Mouse (Mus musculus): Measurements from ENCODE around the gene Asb18.

Asb18 gene

DNA sequence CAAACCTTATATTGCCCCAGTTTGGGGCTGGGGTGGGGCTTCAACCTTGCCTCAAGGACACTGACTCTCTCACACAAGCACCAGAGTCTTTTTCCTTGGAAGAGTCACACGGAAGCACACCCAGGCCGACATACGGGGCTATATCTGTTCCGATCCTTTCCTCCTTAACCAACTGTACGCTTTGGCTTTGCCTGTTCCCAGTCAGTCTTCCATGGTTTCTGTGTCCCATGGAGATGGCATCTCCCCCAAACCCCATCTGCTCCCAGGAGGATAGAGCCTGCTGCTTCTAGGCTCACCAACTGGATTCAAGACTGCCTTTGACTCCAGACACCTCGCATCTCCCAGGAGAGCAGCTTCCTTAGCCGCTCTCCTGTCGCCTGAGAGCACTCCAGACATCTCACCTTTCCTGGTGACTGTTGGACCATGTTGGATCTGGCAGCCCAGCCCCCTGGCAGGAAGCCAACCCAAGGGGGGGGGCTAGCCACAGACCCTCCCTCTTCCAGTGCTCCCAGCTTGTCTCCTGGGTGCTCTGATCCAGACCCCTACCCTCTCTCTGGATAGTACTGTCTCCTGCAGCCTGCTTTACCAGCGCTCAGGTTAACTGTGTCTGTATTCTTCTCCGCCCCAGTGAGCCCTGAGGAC is 45.3 kb downstream of the Asb18 start:
- no peak for DNase-seq

DNA sequence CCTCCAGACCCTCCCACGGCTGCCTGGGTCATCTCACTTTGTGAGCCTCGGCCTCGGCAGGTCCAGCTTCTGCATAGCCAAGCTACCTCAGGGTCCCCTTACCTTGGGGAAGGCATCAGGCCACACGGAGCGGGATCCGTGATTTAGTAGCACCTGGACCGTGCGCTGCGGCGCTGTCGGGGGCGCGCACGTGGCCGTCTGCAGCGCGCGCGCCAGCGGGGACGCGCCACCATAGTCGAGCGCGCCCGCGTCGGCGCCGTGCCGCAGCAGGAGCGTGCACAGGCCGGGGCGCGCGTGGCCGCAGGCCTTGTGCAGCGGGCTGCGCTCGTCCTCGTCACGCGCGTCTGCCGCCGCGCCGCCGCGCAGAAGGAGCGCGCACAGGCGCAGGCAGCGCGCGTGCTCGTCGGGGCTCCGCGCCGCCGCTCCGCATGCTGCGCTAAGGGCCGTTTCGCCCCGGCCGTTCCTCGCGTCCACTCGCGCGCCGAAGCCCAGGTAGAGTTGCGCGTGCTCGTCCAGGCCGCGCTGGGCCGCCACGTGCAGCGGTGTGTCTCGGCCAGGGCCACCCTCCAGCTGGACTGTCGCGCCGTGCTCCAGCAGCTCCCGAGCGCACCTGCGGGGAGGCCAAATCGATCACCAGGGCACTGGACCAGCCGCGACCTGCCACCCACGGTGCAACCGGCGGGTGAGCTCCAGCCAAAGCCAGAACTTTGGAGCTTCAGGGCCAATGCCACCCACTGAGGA is 46.2 kb downstream of the Asb18 start:
- no peak for DNase-seq

DNA sequence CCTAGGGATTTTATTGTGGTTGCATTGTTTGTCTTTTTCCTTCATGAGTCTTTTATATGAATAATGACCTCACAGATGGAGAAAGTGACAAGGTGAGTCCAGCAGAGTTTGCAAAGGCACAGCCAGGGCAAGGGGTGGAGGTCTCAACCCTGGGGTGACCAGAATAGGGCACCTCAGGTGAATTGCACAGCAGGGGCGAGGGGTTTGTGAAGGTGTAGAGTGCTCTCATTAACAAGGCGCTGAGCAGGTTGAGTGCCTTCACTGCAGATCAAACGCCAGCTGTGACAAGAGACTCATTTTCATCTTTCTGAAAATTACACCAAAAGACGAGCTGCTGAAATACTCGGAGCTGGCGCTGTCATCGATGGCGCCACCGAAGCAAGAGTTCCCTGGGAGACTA is 46.9 kb downstream of the Asb18 start:
- no peak for DNase-seq

DNA sequence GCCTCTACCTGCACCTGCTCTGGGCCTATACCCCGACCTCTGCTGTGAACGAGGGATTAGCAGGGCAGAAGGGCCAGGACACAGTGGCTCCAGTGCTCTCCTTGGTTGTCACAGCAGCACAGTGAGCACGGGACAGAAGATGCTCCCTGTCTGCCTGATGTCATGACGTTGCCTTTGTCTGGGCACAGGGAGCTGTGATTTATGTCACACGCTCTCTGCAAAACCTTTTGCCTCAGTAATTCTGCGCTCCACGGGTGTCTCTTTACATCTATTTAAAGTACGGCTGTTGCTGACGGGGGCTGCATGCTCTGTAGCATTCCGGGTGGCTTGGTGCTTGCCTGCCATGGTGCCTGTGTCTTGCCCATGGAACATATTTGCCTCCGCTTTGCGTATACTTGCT is 50.0 kb downstream of the Asb18 start:
- no peak for DNase-seq

DNA sequence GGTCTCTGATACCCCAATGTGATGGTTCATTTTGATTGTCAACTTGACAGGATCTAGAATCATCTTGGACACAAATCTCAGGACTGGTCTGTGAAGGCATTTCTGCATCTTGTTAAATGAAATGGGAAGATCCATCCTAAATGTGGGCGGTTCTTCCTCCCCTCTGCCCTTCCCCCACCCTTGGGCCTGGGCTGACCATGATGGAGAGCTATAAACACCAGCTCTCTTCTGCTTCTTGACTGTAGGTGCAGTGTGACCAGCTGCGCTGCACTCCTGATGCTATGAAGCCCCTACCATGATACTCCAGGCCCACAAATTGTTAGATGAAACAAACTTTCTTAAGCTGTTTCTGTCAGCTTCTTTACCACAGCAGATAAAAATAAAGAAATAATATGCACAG is 51.2 kb downstream of the Asb18 start:
- no peak for DNase-seq

DNA sequence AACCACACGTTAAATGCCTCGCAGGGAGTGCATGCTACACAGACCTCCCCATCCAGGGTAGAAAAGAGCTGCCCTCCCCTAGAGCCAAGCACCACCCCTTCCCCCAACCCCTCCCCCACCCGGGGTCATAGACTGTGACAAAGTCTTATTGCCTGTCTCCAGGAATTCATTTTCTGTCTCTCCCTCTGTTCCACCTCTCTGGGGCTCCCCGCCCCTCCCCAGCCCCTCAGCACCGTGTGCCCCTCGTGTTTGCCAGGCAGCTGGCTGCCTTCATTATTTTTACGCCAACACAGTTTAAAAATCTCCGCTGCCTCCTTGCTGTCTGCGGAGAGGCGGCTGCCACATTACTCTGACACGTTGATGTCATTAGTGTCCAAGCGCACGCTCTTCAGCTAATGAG is 52.4 kb downstream of the Asb18 start:
- no peak for DNase-seq

DNA sequence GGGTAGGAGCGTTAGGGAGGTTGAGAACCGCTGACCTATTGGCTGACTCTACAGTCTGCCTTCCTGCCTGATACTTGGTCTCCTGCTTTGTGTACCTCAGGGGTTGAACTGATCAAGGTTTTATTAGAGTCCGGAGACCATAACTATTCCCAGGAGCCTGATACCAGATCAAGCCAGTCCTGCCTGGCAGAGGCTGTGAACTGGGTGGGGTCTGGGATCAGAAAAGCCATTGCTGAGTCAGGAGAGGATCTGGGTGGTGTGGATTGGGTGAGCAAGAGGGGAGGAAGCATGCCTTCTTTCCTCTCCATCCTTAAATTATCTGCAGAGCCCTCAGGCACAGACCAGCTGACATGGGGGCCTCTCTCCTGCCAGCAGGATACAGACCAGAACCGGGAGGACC is 55.1 kb downstream of the Asb18 start:
- no peak for DNase-seq

DNA sequence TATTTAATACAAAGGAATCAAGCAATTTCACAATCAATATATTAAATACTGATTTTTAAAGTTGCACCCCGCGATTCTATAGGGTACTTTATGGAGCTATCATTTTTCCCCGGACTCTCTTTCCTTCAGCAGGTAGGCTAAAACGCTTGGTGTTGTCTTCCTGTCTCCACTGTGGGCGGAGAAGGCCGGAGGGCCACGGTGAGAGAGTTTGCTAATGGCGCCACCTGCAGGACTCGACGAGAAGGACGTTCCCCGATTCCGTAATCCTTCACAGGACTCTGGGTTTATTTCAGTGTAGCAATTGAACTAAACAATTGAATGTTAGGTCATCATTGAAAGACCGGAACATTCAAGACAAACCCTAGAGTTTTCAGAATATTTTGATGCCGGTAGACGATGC is 71.3 kb downstream of the Asb18 start:
- DNase-seq = peak; percentile 58 to 84

DNA sequence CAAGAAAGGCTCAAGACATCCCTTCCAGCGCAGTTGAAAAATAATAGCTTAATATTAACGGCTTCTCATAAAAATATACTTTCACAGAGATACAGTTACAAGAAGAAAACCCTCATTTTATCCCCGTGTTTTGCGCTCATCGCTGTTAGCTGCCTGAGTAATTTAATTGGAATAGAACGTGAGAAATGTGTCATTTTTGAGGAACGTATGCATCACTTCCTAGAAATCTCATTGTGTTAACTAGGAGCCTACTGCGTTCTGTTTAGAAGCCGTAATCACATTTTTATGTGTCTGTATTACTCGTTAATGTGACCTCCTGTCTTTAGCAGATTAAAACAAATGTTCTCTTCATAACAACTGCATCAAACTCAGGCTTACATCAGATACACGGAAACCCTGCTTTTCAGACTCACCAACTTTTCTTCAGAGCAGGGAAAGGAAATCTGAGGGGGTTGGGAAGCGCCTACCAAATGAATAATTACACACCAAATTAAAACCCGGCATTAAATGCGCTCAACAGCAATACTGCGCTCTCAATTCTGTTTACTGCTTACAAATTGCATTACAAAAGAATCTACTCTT is 72.0 kb downstream of the Asb18 start:
- no peak for DNase-seq

DNA sequence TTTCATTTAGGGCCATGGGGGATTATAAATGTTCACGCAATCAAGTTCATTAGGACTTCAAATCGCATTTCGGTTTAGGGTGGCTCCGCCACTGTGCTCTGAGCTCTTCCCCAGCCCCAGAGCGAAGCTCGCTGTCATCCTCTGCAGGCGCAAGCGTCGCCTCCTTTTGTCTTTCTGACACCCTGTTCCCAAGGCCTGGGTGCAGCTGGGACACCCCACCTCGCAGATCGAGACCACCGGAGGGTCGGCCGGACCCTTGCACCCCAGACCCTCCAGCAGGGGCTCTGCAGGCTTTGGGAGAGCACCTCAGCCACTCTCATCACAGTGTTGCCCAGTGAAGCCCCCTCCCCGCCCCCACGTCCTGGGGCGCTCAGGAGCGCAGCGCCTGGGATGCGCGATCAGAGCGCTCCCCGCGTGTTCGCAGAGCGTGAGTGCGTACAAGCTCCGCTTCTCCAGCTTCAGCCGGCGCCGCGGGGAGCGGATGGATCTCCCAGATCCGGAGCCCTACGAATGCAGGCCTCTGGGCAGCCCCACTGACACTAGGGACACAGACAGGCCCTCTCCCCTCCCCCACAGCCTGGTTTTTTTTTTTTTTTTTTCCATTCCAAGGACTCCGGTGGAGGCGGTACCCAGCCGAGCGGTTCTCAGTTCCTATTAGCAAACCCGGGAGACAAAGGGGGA is 72.6 kb downstream of the Asb18 start:
- no peak for DNase-seq

DNA sequence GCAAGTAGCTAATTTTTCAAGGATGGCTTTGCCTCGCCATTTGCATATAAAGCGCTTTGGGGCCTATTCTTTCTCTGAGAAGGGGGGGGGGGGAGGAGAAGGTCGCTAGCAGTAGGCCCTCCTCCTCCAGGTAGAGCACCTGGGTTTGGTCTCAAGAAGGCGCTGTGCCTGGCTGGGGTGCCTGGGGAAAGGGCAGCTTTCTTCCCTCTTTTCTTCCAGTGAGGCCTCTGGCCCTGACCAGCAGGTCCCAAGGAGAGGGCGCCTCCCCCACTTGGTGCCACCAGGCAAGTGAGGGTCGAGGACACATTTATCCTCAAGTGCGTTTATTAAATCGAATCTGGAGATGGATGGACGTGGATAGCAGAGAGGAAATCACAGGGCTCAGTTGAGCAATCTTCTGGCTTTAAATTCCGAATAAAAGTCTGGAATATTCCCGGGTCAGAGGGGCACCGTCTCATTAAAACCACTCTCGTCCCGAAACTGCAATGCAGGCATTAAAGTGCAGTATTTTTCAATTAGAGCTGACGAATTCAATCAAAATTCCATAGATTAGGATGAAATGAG is 73.4 kb downstream of the Asb18 start:
- no peak for DNase-seq

DNA sequence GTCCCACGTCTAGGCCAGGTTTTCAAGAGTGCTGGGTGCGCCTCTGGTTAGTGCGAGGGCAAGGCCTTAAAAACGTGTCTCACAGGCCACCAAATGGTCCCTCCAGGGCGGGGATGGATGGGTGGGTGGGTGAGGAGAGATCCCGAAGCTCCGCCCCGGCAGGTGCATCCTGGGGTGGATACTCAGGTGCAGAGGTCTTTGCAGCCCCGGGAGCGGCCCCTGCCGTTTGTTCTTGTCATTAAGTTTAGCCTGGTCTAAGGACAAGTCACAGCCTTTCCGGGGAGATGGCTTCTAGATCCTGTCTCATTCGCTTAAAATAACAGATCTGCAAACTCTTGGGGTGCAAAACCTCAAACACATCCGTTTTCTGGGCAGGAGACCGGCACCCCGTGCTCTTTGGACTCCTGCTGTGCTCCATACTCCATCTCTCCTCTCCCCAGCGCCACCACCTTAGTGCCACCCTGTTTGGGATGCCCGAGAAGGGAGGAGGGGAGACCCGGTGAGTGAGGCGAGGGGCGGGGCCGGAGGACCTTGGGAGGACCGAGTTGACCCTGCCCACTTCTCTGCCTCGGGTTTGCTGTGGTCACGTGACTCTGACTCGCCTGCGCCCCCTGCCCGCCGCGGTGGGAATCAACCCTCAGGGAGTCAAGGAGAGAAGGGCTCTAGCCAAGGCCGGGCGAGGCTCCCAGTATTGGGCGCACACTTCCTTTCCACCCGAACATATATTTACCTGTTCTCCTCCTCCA is 74.3 kb downstream of the Asb18 start:
- DNase-seq = peak; percentile 56 to 81

DNA sequence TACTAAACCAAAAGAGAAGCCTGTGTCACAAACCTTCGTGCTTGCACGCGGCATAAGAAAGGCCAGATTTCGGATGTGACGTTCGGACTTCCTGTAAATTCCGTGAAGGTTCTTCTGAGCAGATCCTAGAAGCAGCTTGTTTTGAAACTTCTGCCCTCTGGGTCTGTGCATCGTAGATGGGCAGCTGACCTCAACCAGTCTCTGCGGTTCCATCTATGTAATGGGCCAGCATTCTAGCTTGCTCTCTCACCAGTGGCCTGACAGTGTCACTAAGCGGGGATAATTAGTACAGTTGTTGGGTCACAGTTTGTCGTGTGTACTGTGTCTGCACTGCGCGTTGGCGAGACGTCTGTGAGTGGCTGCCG is 74.9 kb downstream of the Asb18 start:
- DNase-seq = no peak

DNA sequence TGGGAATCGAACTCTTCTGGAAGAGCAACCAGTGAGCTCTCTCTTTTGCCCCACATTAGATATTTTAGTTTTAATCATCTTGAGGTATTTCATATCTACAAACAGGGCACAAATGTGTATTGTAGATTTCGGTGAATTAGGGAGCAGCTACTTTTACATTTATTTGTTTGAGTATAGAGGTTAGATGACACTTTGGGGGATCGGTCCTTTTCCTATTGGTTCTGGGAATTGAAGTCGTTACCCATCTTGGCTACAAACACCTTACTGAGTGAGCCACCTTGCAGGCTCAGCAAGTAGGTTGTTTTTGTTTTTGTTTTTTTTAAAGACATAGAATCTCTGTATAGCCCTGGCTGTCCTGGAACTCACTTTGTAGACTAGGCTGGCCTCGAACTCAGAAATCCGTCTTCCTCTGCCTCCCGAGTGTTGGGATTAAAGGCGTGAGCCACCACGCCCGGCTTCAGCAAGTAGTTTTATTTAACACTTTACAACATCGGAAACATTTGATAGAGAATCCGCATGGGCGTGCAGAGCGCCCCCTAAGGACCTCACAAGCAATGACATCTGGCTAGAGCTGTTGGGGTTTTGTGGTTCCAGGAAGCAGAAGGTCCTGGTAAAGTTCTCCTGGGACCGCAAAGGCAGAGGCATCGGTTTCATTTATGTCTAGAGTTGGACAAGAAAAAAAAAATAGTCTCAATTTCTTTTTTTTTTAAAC is 75.4 kb downstream of the Asb18 start:
- no peak for DNase-seq

DNA sequence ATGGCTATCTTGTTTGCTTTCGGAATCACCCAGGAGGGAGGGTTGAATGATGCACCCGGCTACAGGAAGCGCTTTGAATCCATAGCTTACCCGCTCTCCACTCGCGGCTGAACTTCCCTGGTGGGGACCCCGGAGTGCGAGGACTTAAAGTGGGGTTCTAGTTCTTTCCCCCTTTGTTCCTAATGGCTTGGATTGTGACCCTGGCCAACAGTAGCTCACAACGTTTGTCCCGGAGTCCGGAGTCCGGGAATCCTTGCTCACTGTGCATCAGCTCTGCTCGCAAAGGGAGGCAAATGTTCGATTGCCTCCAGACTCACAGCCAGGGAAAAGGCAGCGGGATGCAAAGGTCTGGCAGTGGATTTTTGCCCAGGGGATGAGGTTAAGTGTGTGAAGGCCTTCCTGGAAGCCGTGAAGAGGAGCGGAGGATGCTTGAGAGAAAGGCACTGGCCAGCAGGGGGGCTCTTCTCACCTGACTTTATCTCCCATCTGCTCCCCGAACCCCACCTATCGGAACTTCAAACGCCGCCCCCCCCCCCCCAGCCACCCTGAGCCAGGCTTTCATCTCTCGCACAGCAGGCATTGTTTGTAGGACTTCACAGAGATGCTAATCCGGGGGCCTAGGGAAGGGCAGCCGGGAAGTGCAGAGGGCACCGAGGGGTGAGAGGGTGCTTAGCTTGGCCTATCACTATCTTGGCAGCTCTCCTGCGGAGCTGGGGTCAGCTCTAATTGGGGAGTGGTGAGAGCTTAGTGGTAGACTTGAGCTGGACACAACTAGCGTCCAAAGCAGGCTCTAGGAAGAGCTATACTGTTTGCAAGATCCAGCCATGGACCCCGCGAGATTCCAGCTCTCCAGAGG is 78.7 kb downstream of the Asb18 start:
- DNase-seq = no peak

DNA sequence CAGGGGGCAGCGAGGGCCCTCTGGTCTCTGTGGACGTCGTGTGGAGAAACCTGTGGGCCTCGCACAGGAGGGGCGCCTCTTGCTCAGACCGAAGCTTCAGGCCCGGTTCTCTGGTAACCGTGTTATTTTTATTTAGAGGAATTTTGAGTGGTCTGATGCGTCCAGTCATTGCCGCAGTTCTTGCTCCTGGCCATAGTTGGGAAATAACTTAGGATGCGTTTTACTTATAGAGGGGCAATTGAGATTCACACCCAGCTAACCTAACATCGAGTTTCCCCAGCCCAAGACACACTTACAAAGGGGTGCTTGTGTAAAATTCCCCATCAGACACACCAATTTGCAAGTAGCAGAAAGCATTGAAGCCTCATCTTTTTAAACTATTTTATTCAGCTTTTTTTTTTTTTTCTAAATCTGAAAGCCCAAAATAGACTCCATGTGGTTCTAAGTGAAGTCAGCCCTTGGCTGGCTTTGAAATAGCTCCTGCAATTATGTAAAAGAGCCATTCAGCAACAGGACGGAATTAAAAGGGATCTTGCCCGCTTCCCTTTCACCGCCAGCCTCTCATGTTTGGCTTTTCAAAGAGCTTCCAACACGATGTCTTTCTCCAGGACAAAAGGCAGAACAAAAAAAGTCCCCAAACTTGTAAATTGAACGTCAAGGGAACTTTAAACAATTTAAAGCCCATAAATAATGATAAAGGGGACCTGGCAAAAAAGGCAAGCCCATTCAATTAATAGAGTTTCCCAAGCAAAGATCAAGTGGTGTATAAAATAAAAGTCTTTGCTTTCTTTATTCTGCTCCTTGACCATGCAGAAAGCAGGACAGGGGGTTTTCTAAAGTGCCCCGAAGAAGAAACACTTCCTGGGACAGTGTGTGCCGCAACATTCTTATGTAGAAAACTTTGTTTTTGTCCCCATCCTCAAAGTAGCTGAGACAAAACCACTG is 79.9 kb downstream of the Asb18 start:
- no peak for DNase-seq

DNA sequence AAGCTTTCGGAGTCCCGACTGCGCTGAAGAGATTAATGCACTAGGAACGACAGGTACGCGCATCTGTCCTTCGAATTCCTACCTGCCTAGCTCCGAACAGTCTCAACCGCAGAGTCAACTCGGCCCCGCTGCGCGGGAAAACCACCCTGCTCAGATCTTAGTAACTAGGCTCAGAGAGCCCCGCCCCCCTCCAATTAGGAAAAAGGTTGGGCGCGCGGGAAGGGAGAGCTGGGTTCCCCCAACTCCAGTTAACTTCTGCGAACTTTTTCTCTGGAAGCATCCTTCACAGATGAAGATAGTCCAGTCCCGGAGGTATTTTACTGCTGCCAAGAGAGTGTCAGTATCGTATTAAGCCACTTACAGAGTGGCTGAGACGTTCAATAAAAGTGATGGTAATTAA is 80.7 kb downstream of the Asb18 start:
- DNase-seq = no peak

DNA sequence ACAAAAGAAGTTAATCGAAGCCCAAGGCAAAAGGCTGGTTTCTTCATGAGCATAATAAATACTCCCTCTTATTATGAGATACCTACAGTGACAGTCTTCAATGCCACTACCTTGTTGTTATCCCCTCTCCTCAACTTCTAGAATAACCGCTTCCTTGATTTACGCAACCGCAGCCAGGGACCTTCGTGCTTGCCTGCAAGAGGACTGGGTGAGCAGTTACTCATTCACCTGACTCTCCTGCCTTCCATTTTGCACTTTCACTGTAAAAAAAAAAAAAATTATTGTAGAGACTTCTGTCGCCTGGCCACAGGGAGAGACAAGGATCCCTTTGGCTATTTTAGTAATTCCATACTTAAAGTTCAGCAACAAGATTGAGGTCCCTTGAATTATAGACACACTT is 81.4 kb downstream of the Asb18 start:
- DNase-seq = no peak

DNA sequence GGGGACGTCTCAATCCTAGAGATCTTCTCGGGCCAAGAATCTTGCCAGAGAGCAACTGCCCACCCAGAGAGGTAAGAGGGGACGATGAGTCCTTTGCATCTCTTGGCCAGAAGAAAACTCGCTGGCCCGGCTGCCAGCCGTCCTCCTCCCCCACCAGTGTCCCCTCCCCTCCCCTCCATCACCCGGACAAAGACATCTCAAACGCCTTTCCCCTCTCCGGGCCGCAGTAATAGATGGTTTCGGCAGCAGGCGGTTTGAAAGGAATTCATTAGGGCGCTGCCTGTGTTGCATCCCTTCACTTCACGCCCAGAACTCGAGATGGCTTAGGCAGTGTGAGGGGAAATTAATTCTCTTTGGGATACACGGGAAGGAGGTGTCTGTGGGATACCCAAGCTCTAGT is 81.8 kb downstream of the Asb18 start:
- no peak for DNase-seq

DNA sequence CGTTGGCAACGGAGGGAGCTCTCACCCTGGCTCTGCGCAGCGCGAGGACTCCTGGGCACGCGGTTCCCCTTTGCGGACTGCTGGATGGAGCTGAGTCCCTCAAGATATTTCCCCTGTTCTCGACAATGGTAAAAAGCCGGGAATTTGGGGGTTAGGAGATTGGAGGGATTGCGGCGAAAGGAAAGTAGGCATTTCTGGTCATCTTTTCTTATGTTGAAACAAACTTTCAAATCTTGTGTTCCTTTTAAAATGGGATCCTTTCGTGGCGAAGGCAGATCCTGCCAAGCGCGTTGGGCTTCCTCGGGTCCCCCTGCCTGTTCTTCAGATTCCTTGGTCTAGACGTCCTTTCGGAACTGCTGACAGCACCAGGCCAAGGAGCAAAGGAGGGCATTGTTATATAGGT is 82.4 kb downstream of the Asb18 start:
- no peak for DNase-seq
